Mouse (Mus musculus) heart, embryonic 12.5 days (tissue): ENCODE results near the gene Tom1l2. TPM values are rescaled to one million over a fixed set of nuclear protein-coding genes. Genes with fewer than 3 reads are reported as not detected.

Experiments used
- ATAC-seq: fragments of 200-750 bp; cut with Nextera tagmentation; 2 replicates; pipeline ENCODE4 v1.8.0; 2017; ENCODE audit warnings: moderate TSS enrichment, moderate library complexity; ENCODE audit not compliant: insufficient number of reproducible peaks, low FRiP score
- H3K27ac ChIP-seq: fragments of 300-500 bp; sonication (generic); 2 replicates; pipeline ENCODE4 v1.5.1; 2016; ENCODE audit warnings: mild to moderate bottlenecking, moderate library complexity; ENCODE audit not compliant: poor library complexity, severe bottlenecking
- H3K27me3 ChIP-seq: fragments of 300-500 bp; sonication (generic); replicated peaks from 2 replicates; pipeline ENCODE4 v1.6.1; 2016; ENCODE audit warnings: mild to moderate bottlenecking, moderate library complexity
- H3K36me3 ChIP-seq: fragments of 300-500 bp; sonication (generic); 2 replicates; pipeline ENCODE4 v1.6.1; 2016; ENCODE audit warnings: mild to moderate bottlenecking, moderate library complexity
- H3K4me1 ChIP-seq: fragments of 300-500 bp; sonication (generic); replicated peaks from 2 replicates; pipeline ENCODE4 v1.6.1; 2016; ENCODE audit warnings: mild to moderate bottlenecking
- H3K4me2 ChIP-seq: fragments of 300-500 bp; sonication (generic); 2 replicates; pipeline ENCODE4 v1.6.1; 2016; ENCODE audit warnings: mild to moderate bottlenecking, moderate library complexity
- H3K4me3 ChIP-seq: fragments of 300-500 bp; sonication (generic); 2 replicates; pipeline ENCODE4 v1.5.1; 2016; ENCODE audit warnings: mild to moderate bottlenecking
- H3K9ac ChIP-seq: fragments of 300-500 bp; sonication (generic); 2 replicates; pipeline ENCODE4 v1.6.1; 2016; ENCODE audit warnings: mild to moderate bottlenecking, moderate library complexity
- H3K9me3 ChIP-seq: fragments of 300-500 bp; sonication (generic); replicated peaks from 2 replicates; pipeline ENCODE4 v1.6.1; 2016; ENCODE audit warnings: mild to moderate bottlenecking, moderate library complexity
- WGBS: fragments of 180-500 bp; shearing (Covaris S2); methylation state at CpG from one replicate; pipeline ENCODE4 v1.1.7; 2016; 5-methylcytosine and 5-hydroxymethylcytosine counted together
- polyA plus RNA-seq: library from polyadenylated mRNA; unstranded; fragments of >200 nt; fragmentation: Nextera tagmentation; extraction: Ambion mirVana; gene quantifications from 2 replicates; pipeline ENCODE4 v1.2.1, GENCODE M21; 2016

The Tom1l2 gene
- polyA plus RNA-seq, 1 experiment from 2014 or later: 32.1 TPM

DNA sequence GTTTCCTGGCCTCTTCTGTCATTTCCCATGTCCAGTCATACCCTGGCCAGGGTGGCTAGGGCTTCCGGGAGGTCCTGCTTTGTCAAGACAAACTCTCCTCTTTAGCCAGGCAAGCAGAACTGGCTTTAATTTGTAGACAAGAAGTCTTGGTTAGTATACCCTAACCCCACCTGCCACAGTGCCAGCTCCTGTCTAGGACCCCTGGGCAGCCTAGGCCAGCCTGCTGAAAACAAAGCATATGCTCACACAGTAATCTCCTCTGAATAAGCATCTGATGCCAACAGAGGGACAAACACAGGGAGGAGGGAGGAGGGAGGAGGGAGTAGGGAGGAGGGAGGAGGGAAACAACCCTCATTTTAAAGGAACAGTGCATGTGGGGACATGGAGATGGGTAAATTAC lies 88.1 kb downstream of the Tom1l2 start:
- no peak overlapping the region for H3K4me2 ChIP-seq
- no peak overlapping the region for H3K9ac ChIP-seq
- 80% methylated on average over 1 of the region's 1 CpGs for WGBS
- H3K9me3 ChIP-seq: no peaks in the 10 kb centered on the region
- no peak overlapping the region for H3K27ac ChIP-seq
- ATAC-seq: no peak
- no peaks in the 10 kb centered on the region for H3K27me3 ChIP-seq
- H3K4me1 ChIP-seq: no peaks in the 10 kb centered on the region
- no peak overlapping the region for H3K4me3 ChIP-seq
- H3K36me3 ChIP-seq: peaks cover 19% of the 10 kb centered on the region

GRCm38 (mm10) chr11:60262396-60262795 lies 90.3 kb downstream of the Tom1l2 start:
- H3K27ac ChIP-seq: no peak overlapping the region
- no peak overlapping the region for H3K4me2 ChIP-seq
- peaks cover 25% of the 10 kb centered on the region for H3K36me3 ChIP-seq
- no peaks in the 10 kb centered on the region for H3K9me3 ChIP-seq
- no peaks in the 10 kb centered on the region for H3K27me3 ChIP-seq
- ATAC-seq: no peak
- no peak overlapping the region for H3K9ac ChIP-seq
- H3K4me3 ChIP-seq: no peak overlapping the region
- H3K4me1 ChIP-seq: peaks cover 6% of the 10 kb centered on the region
- WGBS: 89% methylated on average over 4 of the region's 4 CpGs

DNA sequence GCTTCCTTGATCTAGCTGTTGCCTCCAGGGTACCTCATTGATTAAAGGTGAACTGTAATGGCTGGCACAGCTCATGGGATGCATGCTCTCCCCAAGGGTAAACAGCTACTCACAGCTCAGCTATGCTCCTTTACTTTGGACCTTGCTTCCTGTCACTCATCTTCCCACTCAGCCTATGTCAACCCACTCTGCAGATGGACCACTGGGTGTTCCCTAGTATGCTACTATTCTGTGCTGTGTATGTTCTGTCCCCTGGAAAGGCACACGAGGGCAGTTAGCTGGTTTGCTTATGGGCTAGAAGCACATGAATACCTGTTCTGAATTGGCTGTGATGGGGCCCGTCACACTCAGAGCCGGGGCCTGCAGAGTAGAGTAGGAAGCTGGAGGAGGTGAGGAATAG lies 92.0 kb downstream of the Tom1l2 start:
- ATAC-seq: no peak
- Histone ChIP-seq H3K9me3 (no peaks in the 10 kb centered on the region), H3K4me2 (no peak overlapping the region), H3K27ac (no peak overlapping the region), H3K36me3 (peaks cover 25% of the 10 kb centered on the region), H3K9ac (no peak overlapping the region), H3K4me1 (peaks cover 22% of the 10 kb centered on the region), H3K27me3 (no peaks in the 10 kb centered on the region), H3K4me3 (no peak overlapping the region)
- 81% methylated on average over 3 of the region's 3 CpGs for WGBS

DNA sequence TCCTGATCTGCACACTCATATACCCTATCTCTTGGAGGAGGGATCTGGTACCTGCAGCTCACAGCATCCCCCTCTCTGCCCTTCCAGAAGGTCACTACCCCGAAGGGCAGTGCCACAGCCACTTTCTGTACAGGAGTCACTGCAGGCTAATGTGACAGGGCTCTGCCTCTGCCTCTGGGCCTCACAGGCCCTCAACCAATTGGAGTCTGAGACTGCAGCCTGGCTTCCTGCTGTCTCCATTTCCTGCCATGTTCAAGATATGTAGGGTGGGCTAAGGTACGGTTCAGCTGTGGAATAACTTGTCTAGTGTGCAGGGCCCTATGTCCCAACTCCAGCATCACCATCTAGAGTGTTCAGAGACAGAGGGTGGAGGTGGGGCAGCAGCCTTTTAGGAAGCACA lies 95.0 kb downstream of the Tom1l2 start:
- Histone ChIP-seq H3K36me3 (peaks cover 34% of the 10 kb centered on the region), H3K9ac (no peak overlapping the region), H3K4me3 (no peak overlapping the region), H3K4me2 (no peak overlapping the region), H3K27me3 (no peaks in the 10 kb centered on the region), H3K9me3 (no peaks in the 10 kb centered on the region), H3K27ac (no peak overlapping the region), H3K4me1 (peaks cover 45% of the 10 kb centered on the region)
- ATAC-seq: no peak
- 53% methylated on average over 2 of the region's 2 CpGs for WGBS

- Histone ChIP-seq H3K9me3 (no peaks in the 10 kb centered on the region), H3K27ac (no peak overlapping the region), H3K4me2 (no peak overlapping the region), H3K4me3 (no peak overlapping the region), H3K27me3 (no peaks in the 10 kb centered on the region), H3K9ac (no peak overlapping the region), H3K4me1 (peaks cover 53% of the 10 kb centered on the region), H3K36me3 (peaks cover 30% of the 10 kb centered on the region)
- ATAC-seq: no peak
- 78% methylated on average over 9 of the region's 9 CpGs for WGBS
Observed at GRCm38 (mm10) chr11:60256713-60257112, 96.0 kb downstream of the Tom1l2 start.

DNA sequence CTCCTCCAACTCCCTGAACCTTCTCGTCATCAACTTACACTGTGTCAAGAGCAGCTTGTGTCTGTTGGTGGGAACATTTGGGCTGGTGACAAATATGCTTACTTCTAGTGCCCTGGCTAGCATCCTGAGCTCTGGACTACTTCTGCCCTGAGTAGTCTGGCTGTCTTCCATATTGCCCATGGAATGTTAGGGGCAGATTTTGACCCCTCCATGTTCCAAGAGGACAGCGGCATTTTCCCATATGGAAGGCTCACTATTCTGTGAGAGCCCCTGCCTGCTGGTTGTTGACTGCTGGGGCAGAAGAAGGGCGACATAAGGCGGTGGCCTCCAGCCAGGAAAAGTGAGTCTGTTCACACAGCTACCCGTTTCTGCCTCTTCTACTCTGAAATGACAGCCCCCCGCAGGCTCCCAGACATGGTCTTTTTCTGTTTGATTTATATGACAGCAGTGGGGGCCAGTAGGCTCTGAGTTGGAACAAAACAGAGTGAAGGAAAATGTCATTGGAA lies 96.5 kb downstream of the Tom1l2 start:
- Histone ChIP-seq H3K4me1 (peaks cover 56% of the 10 kb centered on the region), H3K4me2 (no peak overlapping the region), H3K27me3 (no peaks in the 10 kb centered on the region), H3K9ac (no peak overlapping the region), H3K27ac (no peak overlapping the region), H3K4me3 (no peak overlapping the region), H3K36me3 (peaks cover 30% of the 10 kb centered on the region), H3K9me3 (no peaks in the 10 kb centered on the region)
- no peak for ATAC-seq
- WGBS: 62% methylated on average over 6 of the region's 6 CpGs

DNA sequence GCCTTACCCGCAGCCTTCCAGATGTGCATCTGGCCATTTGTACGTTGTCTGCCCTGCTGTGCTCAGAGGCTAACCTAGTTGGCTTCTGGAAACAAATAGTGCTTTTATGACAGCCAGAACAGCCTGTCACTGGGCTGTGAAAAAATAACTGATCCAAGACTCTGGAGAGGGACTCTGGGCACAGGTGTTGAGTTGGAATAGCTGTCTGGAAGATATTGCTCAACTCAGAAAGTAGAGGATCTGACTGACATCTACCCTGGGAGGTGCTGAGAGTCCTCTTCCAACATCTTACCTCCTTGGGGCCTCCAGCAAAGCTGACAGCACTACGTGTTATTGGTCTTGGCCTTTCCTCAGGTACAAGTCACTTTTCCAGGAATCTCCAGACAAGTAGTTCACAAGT lies 97.1 kb downstream of the Tom1l2 start:
- Histone ChIP-seq H3K36me3 (peaks cover 30% of the 10 kb centered on the region), H3K4me1 (peaks cover 56% of the 10 kb centered on the region), H3K4me3 (no peak overlapping the region), H3K4me2 (no peak overlapping the region), H3K9me3 (no peaks in the 10 kb centered on the region), H3K27me3 (no peaks in the 10 kb centered on the region), H3K27ac (no peak overlapping the region), H3K9ac (no peak overlapping the region)
- ATAC-seq: no peak
- 79% methylated on average over 3 of the region's 3 CpGs for WGBS

- H3K4me2 ChIP-seq: no peak overlapping the region
- no peak overlapping the region for H3K27ac ChIP-seq
- H3K9ac ChIP-seq: no peak overlapping the region
- 82% methylated on average over 3 of the region's 3 CpGs for WGBS
- ATAC-seq: no peak
- H3K36me3 ChIP-seq: peaks cover 33% of the 10 kb centered on the region
- H3K27me3 ChIP-seq: no peaks in the 10 kb centered on the region
- H3K9me3 ChIP-seq: 0 out of 2 replicates have a peak, but pooled peaks cover 2% of the 10 kb centered on the region
- H3K4me3 ChIP-seq: no peak overlapping the region
- H3K4me1 ChIP-seq: peaks cover 56% of the 10 kb centered on the region
Observed at GRCm38 (mm10) chr11:60255181-60255580, 97.5 kb downstream of the Tom1l2 start.

GRCm38 (mm10) chr11:60254308-60254707 lies 98.4 kb downstream of the Tom1l2 start:
- Histone ChIP-seq H3K36me3 (peaks cover 30% of the 10 kb centered on the region), H3K27me3 (no peaks in the 10 kb centered on the region), H3K9ac (no peak overlapping the region), H3K4me2 (no peak overlapping the region), H3K9me3 (0 out of 2 replicates have a peak, but pooled peaks cover 3% of the 10 kb centered on the region), H3K4me3 (no peak overlapping the region), H3K27ac (peak overlapping the region; percentile 50), H3K4me1 (peaks cover 56% of the 10 kb centered on the region)
- WGBS: 48% methylated on average over 5 of the region's 5 CpGs
- no peak for ATAC-seq

- Histone ChIP-seq H3K4me1 (peaks cover 56% of the 10 kb centered on the region), H3K36me3 (peaks cover 23% of the 10 kb centered on the region), H3K27ac (peak overlapping the region; percentile 56), H3K4me2 (no peak overlapping the region), H3K9me3 (0 out of 2 replicates have a peak, but pooled peaks cover 3% of the 10 kb centered on the region), H3K4me3 (no peak overlapping the region), H3K27me3 (no peaks in the 10 kb centered on the region), H3K9ac (no peak overlapping the region)
- WGBS: 75% methylated on average over 2 of the region's 2 CpGs
- ATAC-seq: 0 out of 2 replicates have a peak, but pooled peaks have one; percentile 66
Observed at GRCm38 (mm10) chr11:60253546-60253945, 99.2 kb downstream of the Tom1l2 start.

- no peak overlapping the region for H3K4me2 ChIP-seq
- H3K36me3 ChIP-seq: peaks cover 16% of the 10 kb centered on the region
- H3K4me3 ChIP-seq: no peak overlapping the region
- H3K4me1 ChIP-seq: peaks cover 45% of the 10 kb centered on the region
- H3K27ac ChIP-seq: no peak overlapping the region
- H3K9me3 ChIP-seq: 0 out of 2 replicates have a peak, but pooled peaks cover 3% of the 10 kb centered on the region
- ATAC-seq: peak; percentile 53; the same call in 1 of the 2 replicates
- H3K27me3 ChIP-seq: no peaks in the 10 kb centered on the region
- WGBS: 52% methylated on average over 6 of the region's 6 CpGs
- no peak overlapping the region for H3K9ac ChIP-seq
Observed at GRCm38 (mm10) chr11:60250971-60251643, 101.6 kb downstream of the Tom1l2 start.
